Mouse (Mus musculus) CD8-positive naive resting alpha-beta T cell, adult 57 days (primary cell): ENCODE measurements around the gene Cpne4. TPM values are rescaled to one million over a fixed set of nuclear protein-coding genes. Genes with fewer than 3 reads are reported as not detected.

Experiments used
- total RNA-seq: library from RNA; stranded (reverse); gene quantifications from one replicate; pipeline ENCODE4 v1.2.4, GENCODE M21; 2023

The Cpne4 gene
- total RNA-seq, result 3.6 TPM

GRCm38 (mm10) chr9:104546986-104547385, at the start of gene Cpne4:
Cpne4 (plus strand) TSS chr9:104547286.

GRCm38 (mm10) chr9:105053147-105053557, 506.1 kb downstream of the Cpne4 start, which contains the start of gene Mrpl3:
Mrpl3 (plus strand) TSS chr9:105053239.

Other genes starting within 250 kb of the Cpne4 start
- 47.3 TPM for gene Acpp, start 209.5 kb upstream of the Cpne4 start, total RNA-seq